Mouse (Mus musculus) adrenal gland, postnatal 25 days (tissue): ENCODE measurements around the gene Olfr62. TPM values are rescaled to one million over a fixed set of nuclear protein-coding genes. Genes with fewer than 3 reads are reported as not detected.

ENCODE experiments used
- DNase-seq: peaks from one replicate; pipeline ENCODE4 v3.0.0; 2021; ENCODE audit warnings: mixed read lengths
- long read RNA-seq: library from polyadenylated mRNA; stranded (forward); transcript quantifications from one replicate; pipeline ENCODE4 v2.0.0, GENCODE M21; 2021
- total RNA-seq: library from RNA; stranded (reverse); gene quantifications from 2 replicates; pipeline ENCODE4 v1.2.3, GENCODE M21; 2021

Gene Olfr62
- total RNA-seq, result not detected in 2 replicates
- long read RNA-seq, result 0 reads

DNA sequence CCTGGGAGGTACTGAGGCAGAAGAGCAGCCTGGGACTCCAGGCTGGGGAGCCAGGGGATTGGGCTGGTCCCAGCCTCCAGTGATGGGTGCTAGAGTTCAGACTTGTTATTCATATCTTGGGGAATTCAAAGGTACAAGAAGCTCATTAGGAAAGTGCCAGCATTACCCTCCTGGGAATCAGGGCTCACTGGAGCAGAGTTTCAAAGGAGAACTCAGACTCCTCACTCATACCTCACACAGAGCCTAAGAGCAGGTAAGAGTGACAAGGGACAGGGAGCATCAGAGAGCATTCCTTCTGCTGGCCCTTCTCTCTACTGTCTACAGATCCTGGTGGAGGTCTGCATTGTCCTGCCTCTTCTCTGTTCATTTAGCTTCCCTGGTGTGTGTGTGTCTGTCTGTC, at the start of gene Olfr62:
TSS of gene Olfr62 (plus strand) at position 301 of the 400 bp plus-strand sequence.
- no peak for DNase-seq

DNA sequence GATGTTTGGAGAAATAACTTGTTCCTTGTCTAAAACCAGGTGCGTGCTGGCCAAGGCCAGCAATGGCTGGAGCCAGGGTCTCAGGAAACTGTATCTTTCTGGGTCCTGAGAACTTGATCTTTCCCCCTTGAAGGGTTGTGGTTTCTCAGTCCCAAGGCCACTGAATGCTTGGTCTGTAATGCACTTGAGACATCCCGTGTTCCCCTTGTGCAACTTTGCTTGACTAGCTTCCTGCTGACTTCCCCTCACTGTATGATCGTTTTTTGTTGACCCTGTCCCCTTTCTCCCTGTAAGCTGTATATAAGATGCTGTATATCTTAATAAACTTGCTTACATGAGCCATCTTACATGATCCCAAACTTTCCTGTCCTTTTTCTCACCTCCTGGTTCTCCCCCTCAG, 48.9 kb upstream of the Olfr62 start:
- no peak for DNase-seq

DNA sequence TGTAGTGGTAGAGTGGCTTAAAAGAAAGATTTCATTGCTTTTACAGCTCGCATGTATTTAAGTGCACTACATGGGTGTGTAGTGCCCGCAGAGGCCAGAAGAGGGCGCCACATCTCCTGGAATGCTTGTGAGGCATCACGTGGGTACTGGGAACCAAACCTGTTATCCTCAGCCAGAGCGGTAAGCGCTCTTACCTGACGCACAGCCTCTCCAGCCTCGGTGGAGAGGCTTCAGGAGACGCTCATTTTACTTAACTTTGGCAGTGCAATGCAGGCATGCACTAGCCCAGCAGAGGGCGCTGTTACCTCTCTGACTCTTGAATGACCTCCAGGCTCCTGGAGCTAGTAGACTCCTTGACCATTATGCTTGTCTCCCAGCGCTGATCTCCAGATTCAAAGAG, 46.1 kb upstream of the Olfr62 start:
- peak; percentile 62 for DNase-seq

DNA sequence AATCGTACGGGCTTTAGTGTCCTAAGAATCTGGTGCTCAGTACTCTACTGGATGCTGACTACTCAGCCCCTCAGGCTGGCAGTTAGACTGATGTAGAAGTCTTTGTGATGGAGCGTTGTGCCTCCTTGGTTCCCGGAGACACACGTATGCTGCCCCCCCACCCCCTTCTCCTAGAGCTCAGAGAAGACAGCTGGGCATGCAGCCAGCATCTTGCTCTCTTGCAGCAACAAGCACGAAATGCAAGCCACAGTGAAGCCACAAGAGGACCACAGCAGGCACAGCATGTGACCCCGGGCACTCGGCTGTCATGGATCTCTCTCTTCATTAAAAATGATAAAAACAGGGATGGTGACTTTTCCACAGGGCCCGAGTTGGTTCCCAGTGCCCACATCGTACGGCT, 43.3 kb upstream of the Olfr62 start:
- no peak for DNase-seq

DNA sequence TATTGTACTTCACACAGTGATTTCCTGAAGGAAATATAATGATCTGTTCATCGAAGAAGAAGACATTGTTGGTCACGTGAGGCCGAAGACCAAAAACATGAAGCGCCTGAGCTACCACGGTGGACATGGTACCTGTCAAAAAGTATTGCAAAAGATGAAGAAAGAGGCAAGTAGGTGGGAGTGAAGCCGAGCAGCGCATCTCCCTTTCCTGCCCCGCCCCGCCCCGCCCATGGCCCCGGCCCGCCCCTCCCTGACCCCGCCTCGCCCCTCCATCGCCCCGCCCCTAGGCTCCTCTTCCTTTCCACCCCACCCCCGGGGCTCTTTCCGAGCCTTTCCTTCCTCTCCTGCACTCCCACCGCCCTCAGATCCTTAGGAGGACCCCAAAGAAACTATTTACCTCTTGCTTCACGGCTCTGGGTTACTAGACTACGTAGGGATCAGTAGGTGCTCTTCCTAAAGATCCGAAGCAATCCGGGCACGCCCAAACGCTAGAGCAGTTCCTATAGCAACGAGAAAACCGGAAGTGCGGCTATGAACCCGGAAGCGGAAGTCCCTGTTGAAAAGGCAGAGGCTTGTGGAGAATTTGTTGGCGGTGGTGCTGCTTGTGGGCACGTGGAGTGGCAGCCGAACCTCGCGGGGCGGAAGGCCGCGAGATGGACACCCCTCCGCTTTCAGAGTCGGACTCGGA, 38.3 kb upstream of the Olfr62 start, which contains the start of the genes Cfap57 and Ebna1bp2:
TSS of gene Cfap57 (minus strand) at position 499 of the 688 bp plus-strand sequence.
TSS of gene Ebna1bp2 (plus strand) at position 521 of the 688 bp plus-strand sequence.
- peak; percentile 82 for DNase-seq

DNA sequence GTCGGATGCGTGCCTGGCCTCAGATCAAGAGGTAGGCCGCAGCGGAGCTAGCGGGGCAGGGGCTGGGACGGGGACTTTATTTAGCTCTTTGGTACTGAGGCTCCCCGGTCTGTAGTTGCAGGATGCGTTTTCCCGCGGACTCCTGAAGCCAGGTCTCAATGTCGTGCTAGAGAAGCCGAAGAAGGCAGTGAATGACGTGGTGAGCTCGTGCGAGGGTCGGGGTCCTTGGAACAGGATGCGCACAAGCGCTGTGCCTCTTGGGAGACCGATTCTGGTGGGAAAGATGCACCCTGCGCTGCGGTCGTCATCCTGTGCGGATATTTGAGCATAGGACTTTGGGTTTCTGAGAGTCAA, 37.8 kb upstream of the Olfr62 start:
- DNase-seq, result no peak

DNA sequence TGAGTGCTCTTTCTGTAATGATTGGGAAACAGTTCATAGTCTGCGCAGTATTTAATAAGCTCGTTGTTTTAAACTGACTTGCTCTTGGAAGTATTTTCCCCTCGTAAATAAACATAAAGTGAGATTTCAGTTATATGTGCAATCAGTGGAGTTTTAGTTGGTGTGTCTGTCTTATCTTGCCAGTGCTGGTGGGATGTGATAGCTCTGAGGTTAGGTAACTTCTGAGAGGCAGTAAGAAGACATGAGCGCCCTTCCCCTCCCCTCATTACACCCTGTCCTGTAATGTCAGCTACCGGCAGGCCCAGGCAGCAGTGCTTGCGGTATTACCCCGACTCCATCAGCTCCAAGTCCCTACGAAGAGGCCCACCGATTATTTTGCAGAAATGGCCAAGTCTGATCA, 37.0 kb upstream of the Olfr62 start:
- no peak for DNase-seq

DNA sequence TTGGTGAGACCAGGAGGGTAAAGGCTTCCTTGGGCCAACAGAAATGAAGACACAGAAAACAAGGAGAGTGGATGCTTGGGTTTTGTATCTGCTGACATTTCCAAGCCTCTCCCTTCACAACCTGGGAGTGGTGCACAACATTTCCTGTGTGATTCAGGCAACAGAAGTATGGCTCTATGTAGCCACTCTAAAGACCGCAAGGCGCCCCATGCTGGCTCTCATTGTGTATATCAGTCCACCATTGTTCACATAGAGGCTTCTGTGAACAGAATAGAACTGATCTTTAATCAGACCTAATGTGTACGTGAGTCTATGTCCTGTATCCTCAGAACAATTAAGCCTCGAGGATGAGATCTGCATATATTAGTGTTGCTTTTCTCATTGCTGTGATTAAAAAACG, 28.5 kb upstream of the Olfr62 start:
- DNase-seq, result no peak

DNA sequence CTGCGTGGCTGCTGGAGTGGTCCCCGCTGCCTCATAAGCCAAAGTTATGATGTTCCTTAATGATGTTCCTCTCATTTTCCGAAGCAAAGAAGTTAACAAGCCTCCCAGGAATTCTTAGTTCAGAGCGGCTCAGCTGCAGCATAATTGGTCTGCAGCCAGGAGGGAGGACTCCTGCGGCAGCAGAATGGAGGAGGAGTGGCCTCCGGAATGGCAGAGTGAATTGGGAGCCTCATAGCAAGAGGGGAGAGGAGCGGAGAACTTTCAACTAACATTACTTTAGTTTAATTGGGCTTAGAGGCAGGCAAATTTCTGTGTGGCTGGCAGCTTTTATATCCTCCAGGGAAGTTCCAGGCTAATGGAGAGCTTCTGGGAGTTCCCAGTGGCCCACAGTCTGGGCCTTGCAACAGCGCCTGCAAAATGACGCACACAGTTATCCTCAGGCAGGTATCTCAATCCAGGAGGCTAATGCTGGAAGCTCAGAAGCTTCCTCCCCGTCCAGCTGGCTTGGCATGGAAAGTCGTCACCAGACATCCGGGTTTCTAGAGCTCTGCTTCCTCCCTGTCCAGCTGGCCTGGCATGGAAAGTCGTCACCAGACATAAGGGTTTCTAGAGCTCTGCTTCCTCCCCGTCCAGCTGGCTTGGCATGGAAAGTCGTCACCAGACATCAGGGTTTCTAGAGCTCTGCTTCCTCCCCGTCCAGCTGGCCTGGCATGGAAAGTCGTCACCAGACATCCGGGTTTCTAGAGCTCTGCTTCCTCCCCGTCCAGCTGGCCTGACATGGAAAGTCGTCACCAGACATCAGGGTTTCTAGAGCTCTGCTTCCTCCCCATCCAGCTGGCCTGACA, 16.2 kb upstream of the Olfr62 start:
- DNase-seq, result no peak

DNA sequence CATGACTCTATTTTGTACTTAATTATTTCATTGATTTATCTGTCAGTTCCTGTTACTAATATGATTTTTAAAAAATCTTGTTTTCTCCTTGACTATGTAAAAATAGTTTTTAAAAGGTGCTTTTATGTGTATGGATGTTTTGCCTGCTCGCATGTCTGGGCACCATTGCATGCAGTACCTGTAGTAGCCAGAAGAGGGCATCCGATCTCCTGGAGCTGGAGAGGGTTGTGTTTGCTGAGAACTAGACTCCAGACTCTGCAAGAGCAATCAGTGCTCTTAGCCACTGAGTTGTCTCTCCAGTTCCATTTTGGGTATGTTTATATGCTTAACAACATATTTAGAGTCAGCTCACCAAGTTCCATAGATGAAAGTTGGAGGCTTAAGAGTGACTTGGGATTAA, 13.5 kb upstream of the Olfr62 start:
- DNase-seq, result peak; percentile 35

DNA sequence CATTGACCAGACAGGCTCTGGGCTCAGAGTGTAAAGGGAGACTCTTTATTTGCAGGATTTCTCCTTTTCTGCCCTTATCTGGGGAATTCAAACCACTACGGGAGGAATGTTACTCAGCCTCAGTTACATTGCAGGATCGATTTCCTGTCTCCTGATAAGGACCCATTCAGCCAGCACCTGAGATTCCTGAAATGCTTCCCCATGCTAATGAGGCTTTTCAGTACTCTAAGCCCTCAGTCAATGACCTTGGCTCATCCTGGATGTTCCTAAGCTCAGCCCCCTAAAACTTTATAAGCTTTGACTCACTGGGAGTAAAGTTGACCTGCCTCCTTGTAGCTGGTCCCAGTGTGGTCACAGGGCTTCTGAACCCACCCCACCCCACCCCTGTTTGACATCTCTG, 28.3 kb downstream of the Olfr62 start:
- DNase-seq, result no peak

DNA sequence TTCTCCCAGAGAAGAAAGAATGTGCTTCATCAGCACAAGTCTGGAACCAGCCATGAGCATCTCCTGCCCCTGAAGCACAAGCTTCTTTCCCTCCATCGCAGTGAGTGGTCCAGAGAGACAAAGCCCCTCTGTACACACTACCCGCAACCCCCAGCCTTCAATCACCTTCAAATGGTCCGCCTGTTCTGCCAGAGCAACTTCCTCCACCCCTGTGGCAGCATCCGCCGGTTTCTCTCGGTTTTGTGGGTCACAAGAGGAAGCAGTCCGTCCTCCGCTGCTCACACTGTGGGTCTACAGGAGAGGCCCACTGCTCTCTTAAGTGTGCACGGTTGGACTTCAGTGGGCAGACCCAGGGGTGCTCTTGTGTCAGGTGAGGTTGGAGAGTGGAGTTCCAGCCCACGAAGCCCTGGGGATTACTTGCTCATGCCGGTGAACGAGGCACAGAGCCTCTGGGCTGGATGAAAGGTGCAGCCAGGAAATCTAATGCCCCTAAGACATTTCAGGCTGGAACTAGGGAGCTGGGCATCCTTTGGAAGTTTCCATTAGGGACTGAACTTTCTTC, 33.7 kb downstream of the Olfr62 start, which contains the start of gene Olfr1342:
TSS of gene Olfr1342 (minus strand) at position 345 of the 562 bp plus-strand sequence.
- no peak for DNase-seq

DNA sequence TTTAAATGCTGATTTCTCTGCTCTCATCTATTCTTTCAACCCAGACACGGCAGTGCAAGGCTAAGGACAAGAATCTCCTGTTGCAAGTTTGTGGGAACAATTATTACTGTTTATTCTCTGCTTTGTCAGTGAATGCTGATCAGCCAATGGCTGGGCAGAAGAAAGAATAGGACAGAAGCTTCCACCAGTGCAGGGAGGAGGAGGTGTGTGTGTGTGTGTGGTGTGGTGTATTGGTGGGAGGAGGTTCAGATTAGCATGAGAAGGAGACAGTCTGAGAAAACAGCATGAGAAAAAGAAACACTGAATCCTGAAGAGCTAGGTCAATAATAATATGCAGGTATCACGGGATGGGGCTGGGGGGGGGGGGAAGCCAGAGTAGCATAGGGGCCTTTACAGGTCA, 35.1 kb downstream of the Olfr62 start:
- no peak for DNase-seq

DNA sequence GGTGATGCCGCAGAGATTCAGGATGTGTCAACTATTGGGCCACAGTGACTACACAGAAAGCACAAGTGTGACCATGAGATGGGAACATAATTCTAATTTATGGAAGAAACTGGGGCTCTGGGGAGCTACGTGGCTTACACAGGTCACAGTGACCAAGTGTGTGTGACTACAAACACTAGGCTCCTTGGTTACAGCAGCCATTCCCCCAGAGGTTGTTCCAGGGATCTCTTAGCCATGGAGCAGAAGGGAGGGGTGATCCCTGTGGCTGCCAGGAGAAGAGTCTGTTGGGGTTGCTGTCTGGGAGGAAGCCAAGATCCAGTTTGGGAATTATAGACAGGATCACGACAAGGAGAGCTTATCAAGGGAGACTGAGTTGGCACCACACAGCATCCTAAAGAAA, 44.5 kb downstream of the Olfr62 start, which contains the start of gene Olfr1341:
TSS of gene Olfr1341 (plus strand) at position 301 of the 400 bp plus-strand sequence.
- DNase-seq, result no peak

DNA sequence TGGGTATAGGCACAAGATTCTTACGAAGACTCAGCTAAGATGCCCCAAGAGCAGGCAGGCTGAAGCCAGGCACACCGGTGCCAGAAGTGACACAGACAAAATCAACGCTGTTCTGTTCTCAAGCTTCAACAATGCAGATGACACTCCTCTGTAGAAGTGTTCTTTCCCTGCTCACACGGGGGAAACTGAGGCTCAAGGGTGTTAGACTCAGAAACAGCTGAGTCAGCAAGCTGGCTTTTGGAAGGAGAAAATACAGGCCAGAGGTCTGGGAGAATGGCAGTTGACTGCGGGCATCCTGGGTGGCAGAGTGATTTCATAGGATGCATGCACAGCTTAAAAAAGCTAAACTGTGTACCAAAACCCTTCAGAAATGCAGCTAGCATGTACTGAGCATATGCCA, 49.3 kb downstream of the Olfr62 start:
- DNase-seq, result no peak

DNA sequence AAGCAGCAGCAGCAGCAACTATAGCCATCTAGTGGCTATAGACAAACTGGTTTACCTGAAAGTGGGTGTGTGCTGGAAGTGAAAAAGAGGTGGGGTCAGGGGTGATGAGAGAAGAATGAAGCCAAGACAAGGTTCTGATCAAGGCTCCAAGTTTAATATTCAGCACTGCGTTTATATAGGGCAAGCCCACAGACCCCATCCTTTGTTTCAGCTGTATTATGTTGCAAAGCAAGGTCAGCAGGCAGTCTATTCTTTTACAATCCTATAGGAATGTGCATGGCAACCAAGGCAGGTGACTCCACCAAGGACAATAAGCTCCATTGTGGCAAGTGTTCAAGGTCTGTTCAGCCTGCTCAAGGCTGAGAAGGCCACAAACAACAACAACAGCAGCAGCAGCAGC, 52.9 kb downstream of the Olfr62 start:
- DNase-seq, result no peak

Other genes with a start within 250 kb of the Olfr62 start
- 33.0 and 34.4 TPM in 2 replicates for gene Szt2, start 249.7 kb upstream of the Olfr62 start, total RNA-seq
- gene Med8, start 249.6 kb upstream of the Olfr62 start, total RNA-seq, result 67.9 and 85.3 TPM in 2 replicates
- gene Elovl1, start 230.9 kb upstream of the Olfr62 start, total RNA-seq, result 120 and 128 TPM in 2 replicates
- gene Cdc20, start 221.6 kb upstream of the Olfr62 start, total RNA-seq, result 10.8 and 14.9 TPM in 2 replicates
- gene Mpl, start 201.4 kb upstream of the Olfr62 start, total RNA-seq, result not detected in 2 replicates
- gene Tie1, start 168.9 kb upstream of the Olfr62 start, total RNA-seq, result 36.3 and 44.4 TPM in 2 replicates
- not detected in 2 replicates for gene 2610528J11Rik, start 132.0 kb upstream of the Olfr62 start, total RNA-seq
- not detected in 2 replicates for gene Tmem125, start 114.9 kb upstream of the Olfr62 start, total RNA-seq
- not detected in 2 replicates for gene Cfap57, start 38.2 kb upstream of the Olfr62 start, total RNA-seq
- gene Ebna1bp2, start 38.2 kb upstream of the Olfr62 start, total RNA-seq, result 67.7 and 74.7 TPM in 2 replicates
- gene Olfr1342, start 33.8 kb downstream of the Olfr62 start, total RNA-seq, result not detected in 2 replicates
- gene Olfr1341, start 44.6 kb downstream of the Olfr62 start, total RNA-seq, result not detected in 2 replicates
- gene Olfr1340, start 61.2 kb downstream of the Olfr62 start, total RNA-seq, result not detected in 2 replicates
- not detected in 2 replicates for gene Olfr1339, start 73.2 kb downstream of the Olfr62 start, total RNA-seq
- gene Olfr1338, start 99.8 kb downstream of the Olfr62 start, total RNA-seq, result not detected in 2 replicates
- gene Olfr1337, start 123.6 kb downstream of the Olfr62 start, total RNA-seq, result not detected in 2 replicates
- gene Olfr1335, start 151.0 kb downstream of the Olfr62 start, total RNA-seq, result not detected in 2 replicates
- not detected in 2 replicates for gene Olfr1333, start 177.3 kb downstream of the Olfr62 start, total RNA-seq
- gene Olfr1331, start 205.7 kb downstream of the Olfr62 start, total RNA-seq, result not detected in 2 replicates
- gene Olfr1330, start 229.6 kb downstream of the Olfr62 start, total RNA-seq, result not detected in 2 replicates